Mouse (Mus musculus) CD4-positive helper T cell, adult 2 months (primary cell): ENCODE data around the gene Zzz3.
A peak's percentile ranks its signal among the peaks of the same experiment; 100 is the strongest.

ENCODE experiments used
- DNase-seq: peaks from one replicate; pipeline ENCODE4 v3.0.0-alpha.2; 2012; ENCODE audit warnings: low read depth, missing footprints, low spot score

The Zzz3 gene

DNA sequence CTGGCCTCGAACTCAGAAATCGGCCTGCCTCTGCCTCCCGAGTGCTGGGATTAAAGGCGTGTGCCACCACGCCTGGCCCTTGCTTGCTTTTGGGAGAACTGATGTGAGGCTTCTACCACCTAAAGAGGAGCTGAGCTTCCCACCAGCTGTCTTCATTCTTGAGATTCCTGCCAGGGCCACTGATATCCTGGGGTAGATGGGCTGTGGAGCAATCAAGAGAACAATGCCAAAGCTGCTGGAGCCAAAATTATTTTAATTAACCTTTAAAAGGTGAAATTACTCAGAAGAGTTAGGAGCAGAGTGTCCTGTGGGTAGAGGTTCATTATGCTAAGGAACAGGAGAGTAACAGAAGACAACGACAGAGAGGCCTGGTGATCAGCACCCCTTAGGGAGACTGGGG is 70.1 kb downstream of the Zzz3 start:
- no peak for DNase-seq

DNA sequence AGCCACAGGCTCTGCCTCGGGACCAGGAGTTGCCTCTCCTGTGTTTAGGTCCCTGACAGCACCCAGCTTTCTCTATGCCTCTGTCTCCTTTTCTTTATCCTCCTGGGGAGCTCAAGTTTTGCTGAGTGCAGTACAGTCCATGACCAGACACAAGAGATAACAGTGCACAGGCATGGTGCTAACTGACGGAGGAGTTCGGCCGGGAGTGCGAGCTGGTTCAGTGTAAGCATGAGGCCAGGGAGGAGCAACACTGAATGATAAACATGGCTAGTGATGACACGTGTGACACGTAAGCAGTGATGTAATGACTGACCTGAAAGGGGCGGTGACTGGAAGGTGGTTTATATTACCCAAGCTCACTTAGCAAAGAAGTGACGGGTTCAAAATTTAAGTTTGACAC is 71.6 kb downstream of the Zzz3 start:
- DNase-seq, result no peak

GRCm38 (mm10) chr3:152467312-152467711 is 72.0 kb downstream of the Zzz3 start:
- no peak for DNase-seq

DNA sequence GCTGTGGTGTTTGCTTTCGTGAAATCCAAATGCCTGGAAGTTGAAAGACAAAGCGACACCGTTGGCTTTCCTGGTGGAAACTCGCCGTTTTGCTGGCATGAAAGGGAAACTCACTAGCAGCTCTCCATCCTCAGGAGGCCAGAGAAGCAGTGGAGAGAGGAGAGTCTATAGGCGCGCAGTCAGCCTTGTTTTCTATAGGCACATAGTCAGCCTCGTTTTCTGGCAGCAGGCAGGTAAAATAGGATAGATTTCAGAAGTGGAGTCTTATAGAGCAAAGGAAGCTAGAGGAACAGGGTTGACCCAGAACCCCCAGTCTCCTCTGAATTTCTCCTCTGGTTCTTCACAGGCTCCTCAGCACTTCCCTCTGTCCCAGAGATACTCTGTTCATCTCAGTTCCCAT is 72.8 kb downstream of the Zzz3 start:
- no peak for DNase-seq

DNA sequence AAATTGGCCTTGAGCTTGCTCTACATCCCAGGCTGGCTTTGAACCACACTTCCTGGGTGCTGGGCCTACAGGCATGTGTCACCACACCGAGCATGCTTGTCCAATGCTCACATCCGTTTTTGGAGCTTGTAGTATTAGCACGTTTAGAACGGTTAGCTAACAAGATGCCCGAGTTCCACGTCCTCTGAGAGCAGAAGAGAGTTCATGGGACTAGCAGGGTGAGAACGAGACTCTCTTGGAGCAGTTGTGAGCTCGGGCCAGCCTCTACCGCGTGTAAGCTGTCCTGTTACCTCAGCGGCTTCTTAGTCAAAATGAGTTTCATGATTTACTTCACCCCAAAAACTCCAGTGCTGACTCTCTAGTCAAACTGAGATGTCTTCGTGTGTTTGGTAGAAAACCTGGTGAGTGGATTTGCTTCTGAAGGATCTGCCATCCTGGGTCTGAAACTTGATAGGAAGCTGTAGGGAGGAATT is 73.3 kb downstream of the Zzz3 start:
- no peak for DNase-seq

- no peak for DNase-seq
Observed at GRCm38 (mm10) chr3:152469423-152470200, 74.3 kb downstream of the Zzz3 start.

DNA sequence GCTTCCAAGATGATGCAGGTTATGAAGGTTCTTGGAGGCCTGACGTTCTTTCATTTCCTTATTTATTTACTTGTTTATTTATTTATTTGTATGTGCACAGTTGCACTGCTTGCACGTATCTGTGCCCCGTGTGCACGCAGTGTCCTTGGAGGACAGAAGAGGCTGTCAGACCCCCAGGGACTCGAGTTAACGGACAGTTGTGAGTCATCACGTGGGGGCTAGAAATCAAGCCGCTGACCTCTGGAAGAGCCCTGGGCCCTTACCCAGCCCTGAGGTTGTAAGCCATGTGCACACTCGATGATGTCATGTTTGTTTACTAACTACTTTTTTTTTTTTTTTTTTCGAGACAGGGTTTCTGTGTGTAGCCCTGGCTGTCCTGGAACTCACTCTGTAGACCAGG is 75.1 kb downstream of the Zzz3 start:
- no peak for DNase-seq

GRCm38 (mm10) chr3:152472676-152473075 is 77.4 kb downstream of the Zzz3 start:
- no peak for DNase-seq

DNA sequence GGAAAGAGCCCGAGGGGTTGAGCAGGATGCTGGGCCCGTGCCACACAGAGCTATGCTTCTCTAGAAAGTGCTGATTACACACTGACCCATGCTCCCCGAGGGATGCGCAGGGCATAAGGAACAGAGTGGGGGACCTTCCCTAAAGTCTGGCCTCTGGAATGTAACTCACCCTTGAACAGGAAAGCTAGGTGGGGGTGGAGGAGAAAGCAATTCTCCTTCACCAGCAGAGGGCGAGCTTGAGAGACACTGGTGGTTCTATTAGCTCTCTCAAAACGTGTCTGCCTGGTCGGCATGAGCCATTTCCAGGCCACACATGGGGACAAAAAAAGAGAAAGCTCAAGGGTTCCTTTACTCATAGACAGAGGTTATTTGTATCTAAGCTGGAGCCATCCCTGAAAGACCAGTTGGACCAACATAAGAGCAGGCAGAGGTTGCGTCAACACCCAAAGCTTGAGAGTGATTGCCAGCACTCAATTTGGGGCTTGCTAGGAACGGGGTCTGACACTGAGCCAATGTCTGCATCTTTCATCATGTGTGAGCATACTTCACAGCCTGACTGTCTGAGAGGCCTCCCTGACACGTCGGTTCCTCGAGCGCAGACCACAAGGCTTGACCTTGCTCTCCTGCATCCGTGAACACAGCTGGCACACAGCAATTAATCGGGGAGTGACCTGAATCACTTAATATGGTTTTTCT is 79.5 kb downstream of the Zzz3 start:
- DNase-seq, result peak; percentile 57

- no peak for DNase-seq
Observed at GRCm38 (mm10) chr3:152475278-152475669, 80.0 kb downstream of the Zzz3 start.

GRCm38 (mm10) chr3:152475894-152476293 is 80.6 kb downstream of the Zzz3 start:
- no peak for DNase-seq

DNA sequence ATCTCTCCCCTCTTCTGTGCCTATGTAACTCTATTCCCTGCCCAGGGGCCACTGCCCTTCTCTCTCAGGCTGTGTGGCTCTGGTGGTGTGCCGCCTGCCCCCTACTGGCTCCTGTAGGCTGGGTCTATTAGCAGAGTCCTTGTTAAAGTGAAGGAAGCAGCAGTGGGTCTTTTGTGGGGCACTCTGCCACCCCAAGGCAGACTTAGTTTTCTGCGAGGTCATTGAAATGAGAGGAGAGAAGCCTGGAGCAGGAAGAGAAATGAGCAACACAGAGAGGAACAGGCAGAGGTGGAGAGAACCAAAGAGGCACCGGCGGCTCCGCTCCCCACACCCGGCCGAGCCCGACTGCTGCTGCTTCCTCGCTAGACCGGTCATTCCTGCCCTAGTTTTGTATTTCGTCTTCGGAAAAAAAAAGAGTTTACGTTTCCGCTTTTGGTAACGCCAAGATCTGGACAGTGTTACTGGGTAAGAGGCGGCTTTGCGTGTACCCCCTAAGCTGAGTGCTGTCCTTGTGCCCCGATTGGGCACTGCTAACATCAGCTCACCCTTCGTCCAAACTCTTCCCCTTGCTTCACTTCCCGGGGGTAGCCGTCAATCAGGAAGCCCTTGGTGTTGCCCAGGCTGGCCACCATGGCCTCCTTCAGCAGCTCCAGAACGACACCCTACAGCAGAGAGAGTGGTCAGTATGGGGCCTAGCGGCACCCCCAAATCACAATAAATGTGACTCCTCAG is 82.7 kb downstream of the Zzz3 start:
- DNase-seq, result peak; percentile 73

DNA sequence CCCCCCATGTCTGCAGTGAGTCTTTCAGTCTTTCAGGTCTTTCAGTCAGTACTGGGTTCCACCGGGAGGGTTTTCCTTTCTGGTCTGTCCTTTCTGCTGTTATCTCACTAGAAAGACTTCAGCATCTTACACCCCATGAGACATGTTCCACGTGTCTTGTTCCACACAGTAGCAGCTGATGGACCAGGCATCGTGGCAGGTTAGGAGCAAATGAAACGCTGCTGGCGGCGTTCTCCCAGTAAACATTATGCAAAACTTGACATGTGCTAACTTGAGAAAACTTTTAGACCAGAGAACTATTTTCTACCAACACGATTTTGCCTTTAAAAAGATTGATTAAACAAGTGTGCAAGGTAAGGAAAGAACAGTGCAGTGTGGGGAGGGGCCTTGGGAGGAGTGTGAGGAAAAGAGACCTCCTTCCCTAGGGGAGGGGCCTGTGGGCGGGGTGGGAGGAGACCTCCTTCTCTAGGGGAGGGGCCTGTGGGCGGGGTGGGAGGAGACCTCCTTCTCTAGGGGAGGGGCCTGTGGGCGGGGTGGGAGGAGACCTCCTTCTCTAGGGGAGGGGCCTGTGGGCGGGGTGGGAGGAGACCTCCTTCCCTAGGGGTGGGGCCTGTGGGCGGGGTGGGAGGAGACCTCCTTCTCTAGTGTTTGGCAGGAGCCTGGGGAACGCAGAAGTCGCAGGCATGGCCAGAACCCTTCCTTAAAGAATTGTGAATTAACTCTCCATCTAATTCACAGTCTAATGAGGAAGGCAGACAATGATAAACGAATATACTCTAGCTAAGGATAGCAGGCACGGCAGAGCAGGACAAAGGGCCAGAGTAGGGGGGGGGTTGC is 83.5 kb downstream of the Zzz3 start:
- DNase-seq, result peak; percentile 69

DNA sequence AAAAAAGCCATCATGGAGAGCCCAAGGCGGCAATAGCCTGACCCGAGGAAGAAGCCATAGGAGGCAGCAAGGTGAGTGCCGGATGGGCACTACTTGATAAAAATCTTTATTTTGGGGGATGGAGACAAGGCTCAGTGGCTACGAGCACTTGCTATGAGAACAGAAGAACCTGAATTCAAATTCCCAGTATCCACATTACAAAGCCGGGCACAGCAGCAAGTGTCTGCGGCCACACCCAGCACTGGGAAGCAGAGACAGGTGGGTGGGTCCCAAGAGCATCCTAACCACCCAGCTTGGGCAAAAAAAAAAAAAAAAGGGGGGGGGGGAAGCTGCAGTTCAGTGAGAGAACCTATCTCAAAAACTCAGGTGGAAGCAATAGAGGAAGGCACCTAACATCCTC is 85.1 kb downstream of the Zzz3 start:
- no peak for DNase-seq

DNA sequence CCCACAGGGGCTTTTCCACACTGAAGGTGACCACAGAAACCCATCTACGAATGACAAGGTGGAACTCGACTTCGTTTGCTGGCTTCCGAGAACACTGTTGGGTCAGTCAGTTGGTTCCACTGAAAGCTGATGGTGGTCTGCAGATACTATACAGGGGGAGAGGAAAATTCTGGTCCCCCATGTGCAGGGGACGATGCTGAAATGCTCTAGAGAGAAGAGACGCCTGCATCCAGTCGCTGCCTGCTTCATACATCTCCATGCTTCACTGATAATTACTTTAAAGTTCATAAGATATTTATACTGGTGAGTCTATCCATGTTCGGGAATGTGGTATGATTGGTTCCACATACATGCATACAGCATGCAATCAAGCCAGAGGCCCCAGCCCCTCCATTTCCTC is 86.9 kb downstream of the Zzz3 start:
- DNase-seq, result no peak

DNA sequence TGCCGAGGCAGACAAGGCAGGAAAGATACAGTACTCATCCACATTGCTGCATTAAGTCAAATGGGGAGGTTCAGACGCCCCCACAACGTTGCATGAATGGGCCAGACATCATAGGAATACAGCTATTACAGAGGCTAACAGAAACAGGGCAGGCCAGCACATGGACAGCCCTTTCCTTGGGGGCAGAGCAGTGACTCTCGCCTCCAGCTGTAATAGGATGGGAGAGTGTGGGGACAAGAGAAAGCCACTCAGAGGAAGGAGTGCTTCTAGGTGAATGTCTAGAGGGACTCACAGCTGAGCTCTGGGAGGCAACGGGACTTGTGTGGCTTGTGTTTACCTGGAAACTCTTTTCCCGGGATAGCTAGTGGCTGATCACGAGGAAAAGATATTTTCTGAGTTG is 88.5 kb downstream of the Zzz3 start:
- no peak for DNase-seq

DNA sequence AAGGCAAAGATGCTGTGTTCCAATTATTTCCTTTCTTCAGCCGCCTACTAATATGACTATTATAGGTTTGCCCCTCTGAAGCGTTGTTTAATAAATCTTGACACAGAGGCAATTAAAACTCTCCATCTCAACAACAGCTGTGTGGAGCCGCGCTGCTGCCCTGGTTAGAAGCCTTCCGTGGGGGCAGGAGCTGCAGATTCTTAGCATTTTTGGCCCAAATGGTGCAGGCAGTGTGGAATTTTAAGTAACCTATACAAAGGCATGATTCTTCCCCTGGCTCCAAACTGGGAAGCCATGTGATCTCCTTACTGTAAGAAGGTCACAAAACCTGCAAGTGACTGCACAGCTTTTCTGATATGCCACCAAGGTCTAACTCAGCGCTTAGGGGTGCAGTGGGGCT is 88.9 kb downstream of the Zzz3 start:
- DNase-seq, result no peak

DNA sequence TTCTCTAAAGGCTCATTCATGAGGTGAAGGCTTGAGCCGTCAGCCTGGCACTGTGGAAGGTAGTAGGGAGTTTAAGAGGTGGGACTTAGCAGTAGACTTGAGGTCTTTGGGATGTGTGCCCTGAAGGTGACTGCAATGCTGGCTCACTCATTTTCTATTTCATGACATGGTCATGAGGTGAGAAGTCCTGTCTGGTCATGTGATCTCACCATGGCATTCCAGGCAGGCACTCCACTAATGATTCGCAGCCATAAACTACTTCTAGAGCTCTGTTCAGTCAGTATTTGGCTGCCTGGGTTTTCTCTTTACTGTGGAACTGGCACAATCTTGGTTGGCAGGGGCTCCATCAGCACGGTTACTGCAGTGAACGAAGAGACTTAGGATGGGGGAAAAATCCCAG is 93.7 kb downstream of the Zzz3 start:
- DNase-seq, result no peak

GRCm38 (mm10) chr3:152490423-152490822 is 95.2 kb downstream of the Zzz3 start:
- DNase-seq, result no peak

- no peak for DNase-seq
Observed at GRCm38 (mm10) chr3:152492241-152492640, 97.0 kb downstream of the Zzz3 start.

GRCm38 (mm10) chr3:152493813-152494212 is 98.5 kb downstream of the Zzz3 start:
- DNase-seq, result no peak
